Mouse (Mus musculus) gastrocnemius, adult 18-20 months (tissue): Measurements from ENCODE around the gene Olfr1309. TPM values are rescaled to one million over a fixed set of nuclear protein-coding genes. Genes with fewer than 3 reads are reported as not detected.
"Not testable (repeated sequence)": the region's sequence is repeated elsewhere in the genome, so short reads cannot be mapped to it uniquely, and the experiment has no call there.

ENCODE experiments used
- DNase-seq: peaks from one replicate; pipeline ENCODE4 v3.0.0; 2021; ENCODE audit warnings: low spot score
- long read RNA-seq, 2 experiments: library from polyadenylated mRNA; stranded (forward); transcript quantifications; one replicate each; pipeline ENCODE4 v2.0.0; 2021
- total RNA-seq, 2 experiments: library from RNA; stranded (reverse); gene quantifications; 2 replicates each; pipeline ENCODE4 v1.2.3; 2021

Gene Olfr1309
- total RNA-seq = not detected
- long read RNA-seq, experiment 1 = 0 reads
- long read RNA-seq, experiment 2 = 0 reads

DNA sequence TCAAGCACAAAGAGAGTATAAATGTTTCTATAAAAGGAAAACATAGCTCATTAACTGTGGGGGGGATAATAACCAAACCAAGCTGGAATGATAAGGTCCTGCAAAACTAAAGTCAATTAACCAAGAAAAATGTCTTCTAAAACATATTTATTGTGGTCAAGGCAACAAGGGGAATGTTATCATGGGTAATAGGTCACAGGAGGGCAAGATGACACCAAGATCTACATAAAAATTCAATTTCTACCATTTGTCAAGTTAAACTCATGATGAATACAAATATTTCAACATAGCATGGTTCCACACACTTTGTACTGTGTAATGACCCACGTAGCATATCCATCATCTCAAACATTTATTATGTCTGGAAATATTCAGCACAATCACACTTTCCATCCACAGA, at the start of gene Olfr1309:
TSS of gene Olfr1309 (minus strand) at position 101 of the 400 bp plus-strand sequence.
- no peak for DNase-seq

DNA sequence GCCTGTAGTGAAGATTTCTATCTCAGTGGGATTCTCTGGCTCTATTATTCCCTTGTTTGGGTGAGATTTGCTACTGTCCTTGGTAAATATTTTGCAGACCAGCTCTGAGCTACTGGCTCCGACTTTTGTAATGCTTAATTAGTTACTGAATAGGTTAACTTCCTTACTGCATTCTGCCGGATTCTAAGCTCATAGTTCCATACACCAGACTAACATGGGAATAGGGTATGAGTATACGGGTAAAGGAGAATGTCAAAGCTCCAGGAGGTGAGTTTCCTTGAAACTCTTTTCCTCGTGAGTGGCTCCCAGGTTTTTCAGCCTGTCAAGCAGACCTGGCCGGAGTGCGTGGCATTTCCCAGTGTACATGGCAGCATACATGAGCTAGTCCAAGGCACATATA, 36.9 kb upstream of the Olfr1309 start:
- not testable (repeated sequence) for DNase-seq

GRCm38 (mm10) chr2:112024312-112024711, 34.2 kb upstream of the Olfr1309 start, which contains the start of gene Olfr1311:
TSS of gene Olfr1311 (minus strand) at chr2:112024412.
- no peak for DNase-seq

GRCm38 (mm10) chr2:112014900-112015299, 24.8 kb upstream of the Olfr1309 start:
- no peak for DNase-seq

DNA sequence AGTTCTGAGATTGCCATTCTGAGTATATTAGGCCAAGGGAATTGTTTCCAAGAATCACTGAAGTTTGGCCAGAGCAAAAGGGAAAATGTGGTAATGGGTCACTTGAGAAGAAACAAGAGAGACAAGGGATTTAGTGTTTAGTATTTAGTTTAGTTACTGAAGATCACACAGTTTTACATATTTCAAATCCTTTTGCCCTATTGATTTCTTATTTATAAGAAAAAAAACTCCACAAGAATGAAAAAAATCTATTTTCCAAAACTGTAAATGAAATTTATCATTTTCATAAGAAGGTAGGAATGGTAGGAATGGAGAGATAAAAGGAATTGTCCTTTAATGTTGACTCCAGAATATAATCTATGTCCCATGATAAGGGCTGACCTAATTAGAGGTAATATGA, 22.5 kb upstream of the Olfr1309 start, which contains the start of gene Olfr1310:
TSS of gene Olfr1310 (minus strand) at position 101 of the 400 bp plus-strand sequence.
- DNase-seq = no peak

- no peak for DNase-seq
Measured at GRCm38 (mm10) chr2:111964844-111965243, 25.2 kb downstream of the Olfr1309 start, which contains the start of gene Olfr1308. TSS of gene Olfr1308 (minus strand) at chr2:111964944.

- no peak for DNase-seq
Measured at GRCm38 (mm10) chr2:111949340-111949739, 40.7 kb downstream of the Olfr1309 start, which contains the start of gene Olfr1307. TSS of gene Olfr1307 (minus strand) at chr2:111949440.

Other genes with a start within 250 kb of the Olfr1309 start
- not detected for gene Olfr1301, start 239.3 kb downstream of the Olfr1309 start, total RNA-seq
- gene Olfr1302, start 212.9 kb downstream of the Olfr1309 start, total RNA-seq = not detected
- gene Olfr1303, start 169.9 kb downstream of the Olfr1309 start, total RNA-seq = not detected
- gene Olfr1305, start 113.1 kb downstream of the Olfr1309 start, total RNA-seq = not detected
- gene Olfr1306, start 74.0 kb downstream of the Olfr1309 start, total RNA-seq = not detected
- gene Olfr1307, start 40.8 kb downstream of the Olfr1309 start, total RNA-seq = not detected
- gene Olfr1308, start 25.3 kb downstream of the Olfr1309 start, total RNA-seq = not detected
- not detected for gene Olfr1310, start 22.4 kb upstream of the Olfr1309 start, total RNA-seq
- gene Olfr1311, start 34.1 kb upstream of the Olfr1309 start, total RNA-seq = not detected
- gene Olfr1312, start 60.0 kb upstream of the Olfr1309 start, total RNA-seq = not detected
- gene Olfr1313, start 87.6 kb upstream of the Olfr1309 start, total RNA-seq = not detected
- not detected for gene Olfr1314, start 106.5 kb upstream of the Olfr1309 start, total RNA-seq
- not detected for gene Olfr1315-ps1, start 125.2 kb upstream of the Olfr1309 start, total RNA-seq
- gene Olfr1316, start 144.7 kb upstream of the Olfr1309 start, total RNA-seq = not detected
- not detected for gene Olfr1317, start 150.0 kb upstream of the Olfr1309 start, total RNA-seq
- gene Olfr1318, start 163.9 kb upstream of the Olfr1309 start, total RNA-seq = not detected
- gene Lpcat4, start 249.2 kb upstream of the Olfr1309 start, total RNA-seq = 1 to 10 TPM in 1 of 2 experiments, under 1 TPM in 1; 0.82 to 1.1 TPM